9 mouse cellular contexts compared by ENCODE assay signal in the genomic region with DNA sequence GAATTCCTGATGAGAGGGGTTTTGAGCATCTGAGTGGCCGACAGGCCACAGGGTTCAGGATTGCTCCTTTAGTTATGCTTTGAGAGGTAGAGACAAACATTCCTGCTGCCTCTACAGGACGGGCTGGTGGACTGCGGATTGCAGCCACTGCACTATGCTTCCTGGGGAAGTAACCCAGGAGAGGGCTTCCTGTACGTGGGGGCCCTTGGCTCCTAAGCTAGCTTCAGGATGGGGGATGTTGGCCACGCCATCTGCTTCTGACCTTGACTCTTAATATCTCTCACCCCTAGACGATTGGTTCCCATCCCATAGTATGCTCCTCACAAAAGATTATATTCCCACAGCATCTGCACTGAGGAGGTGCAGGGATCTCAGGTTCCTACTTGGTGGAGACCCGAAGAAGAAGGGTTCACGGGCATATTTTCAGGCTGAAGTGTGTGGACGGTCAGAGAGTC. TPM values are rescaled to one million over a fixed set of nuclear protein-coding genes. Genes with fewer than 3 reads are reported as not detected.
DNase-seq lines count a peak whose midpoint lies in the region; ATAC-seq and TF ChIP-seq lines count a peak whose summit lies in the region.
"Had no signal": no experiment of that assay in that cellular context is flagged by ENCODE, and none has a peak within 500 bp of the region (broad histone marks: within the 10 kb centered on the region; RNA-seq: fewer than 3 reads in every experiment).

No protein-coding gene starts in this region.

- no peak for TF ChIP-seq CTCF in kidney, postnatal 0 days (IDR thresholded peaks at IDR 0.05; ENCODE audit: low read depth)

- H3K4me2 ChIP-seq in kidney, postnatal 0 days (ENCODE audit: low read length), result no peak overlapping the region
- H3K4me2 ChIP-seq in embryonic facial prominence, embryonic 13.5 days, result no peak overlapping the region
- H3K4me2 ChIP-seq in liver, embryonic 16.5 days (ENCODE audit: low read depth, low read length), result no peak overlapping the region

- peak overlapping the region; percentile 80 for H3K27ac ChIP-seq in kidney, postnatal 0 days
- H3K27ac ChIP-seq in embryonic facial prominence, embryonic 13.5 days, result peak overlapping the region; percentile 24
- H3K27ac ChIP-seq in liver, embryonic 16.5 days (ENCODE audit: low read length), result peak overlapping the region; percentile 48

- WGBS in kidney, postnatal 0 days, result 58% methylated on average over 9 of the region's 9 CpGs
- 65% methylated on average over 9 of the region's 9 CpGs for WGBS in embryonic facial prominence, embryonic 13.5 days
- 36% methylated on average over 9 of the region's 9 CpGs for WGBS in liver, embryonic 16.5 days (ENCODE audit: insufficient replicate concordance)

- H3K4me3 ChIP-seq in kidney, postnatal 0 days (replicated peaks; ENCODE audit: low read depth, low read length), result no peak overlapping the region
- H3K4me3 ChIP-seq in embryonic facial prominence, embryonic 13.5 days, result no peak overlapping the region
- no peak overlapping the region for H3K4me3 ChIP-seq in liver, embryonic 16.5 days (ENCODE audit: low read depth, low read length)

- H3K9me3 ChIP-seq in kidney, postnatal 0 days (replicated peaks; ENCODE audit: low read length), result no peaks in the 10 kb centered on the region
- H3K9me3 ChIP-seq in embryonic facial prominence, embryonic 13.5 days, result no peaks in the 10 kb centered on the region
- no peaks in the 10 kb centered on the region for H3K9me3 ChIP-seq in liver, embryonic 16.5 days (replicated peaks; ENCODE audit: control insufficient read depth, low read length)

- 0 out of 2 replicates have a peak, but pooled peaks cover 10% of the 10 kb centered on the region for H3K36me3 ChIP-seq in kidney, postnatal 0 days (ENCODE audit: insufficient read depth, low read length)
- H3K36me3 ChIP-seq in embryonic facial prominence, embryonic 13.5 days, result peaks cover 19% of the 10 kb centered on the region
- peaks cover 65% of the 10 kb centered on the region for H3K36me3 ChIP-seq in liver, embryonic 16.5 days (ENCODE audit: control insufficient read depth, insufficient read depth)

- no peaks in the 10 kb centered on the region for H3K27me3 ChIP-seq in kidney, postnatal 0 days (ENCODE audit: insufficient read depth, low read length)
- no peaks in the 10 kb centered on the region for H3K27me3 ChIP-seq in embryonic facial prominence, embryonic 13.5 days
- H3K27me3 ChIP-seq in liver, embryonic 16.5 days (ENCODE audit: control insufficient read depth, insufficient read depth, low read depth, low read length), result no peaks in the 10 kb centered on the region

- no peak overlapping the region for H3K9ac ChIP-seq in kidney, postnatal 0 days (ENCODE audit: low read depth, low read length)
- peak overlapping the region; percentile 6; the same call in 1 of the 2 replicates for H3K9ac ChIP-seq in embryonic facial prominence, embryonic 13.5 days
- H3K9ac ChIP-seq in liver, embryonic 16.5 days (ENCODE audit: low read depth, low read length), result no peak overlapping the region; the same call in 1 of the 2 replicates

- ATAC-seq in kidney, postnatal 0 days (replicated peaks; ENCODE audit: low FRiP score, low read depth), result no peak
- no peak for ATAC-seq in embryonic facial prominence, embryonic 13.5 days (ENCODE audit: insufficient number of reproducible peaks, insufficient read depth, low FRiP score, low TSS enrichment, low read depth)
- 0 out of 2 replicates have a peak, but pooled peaks have one; percentile 25 for ATAC-seq in liver, embryonic 16.5 days (ENCODE audit: low read depth)
- ATAC-seq in frontal cortex, adult (ENCODE audit: low TSS enrichment), result no peak
- ATAC-seq in erythroid progenitor cell, adult 5-6 weeks (replicated peaks; ENCODE audit: low FRiP score, poor library complexity, severe bottlenecking), result no peak

- peak; percentile 37 for DNase-seq in adrenal gland, postnatal 10 days
- no peak for DNase-seq in adrenal gland, adult (ENCODE audit: inconsistent age in 2 of 2, low spot score in 1 of 2)
- peak; percentile 34 for DNase-seq in kidney, postnatal 0 days (ENCODE audit: low spot score)
- no peak for DNase-seq in kidney, adult 11 months
- DNase-seq: gastrocnemius, postnatal 25 days had no signal

- H3K4me1 ChIP-seq in kidney, postnatal 0 days (replicated peaks; ENCODE audit: insufficient read depth, low read length), result peaks cover 26% of the 10 kb centered on the region
- H3K4me1 ChIP-seq in embryonic facial prominence, embryonic 13.5 days, result peaks cover 67% of the 10 kb centered on the region
- H3K4me1 ChIP-seq in liver, embryonic 16.5 days (ENCODE audit: control insufficient read depth, low read depth, low read length), result peaks cover 63% of the 10 kb centered on the region

RNA-seq across cellular contexts. Expression of a gene that starts 18.0 kb away (rescaled TPM):
- total RNA-seq in adrenal gland, postnatal 10 days (2021), result 10 to 100 TPM; 11.1 to 14.7 TPM
- polyA plus RNA-seq in kidney, postnatal 0 days (2015; fragmentation: Nextera tagmentation; extraction: Ambion mirVana), result 35.0 and 37.4 TPM in 2 replicates
- polyA plus RNA-seq in embryonic facial prominence, embryonic 13.5 days (2015; fragmentation: Nextera tagmentation; extraction: Ambion mirVana), result 8.6 and 10.0 TPM in 2 replicates
- polyA plus RNA-seq in liver, embryonic 16.5 days (2015; fragmentation: Nextera tagmentation; extraction: Ambion mirVana), result 7.3 and 8.6 TPM in 2 replicates
- 15.5 and 16.3 TPM in 2 replicates for total RNA-seq in erythroid progenitor cell, adult 5-6 weeks (2015; ENCODE audit: low replicate concordance)
- total RNA-seq in erythroid progenitor cell, adult 5-6 weeks (2017; ENCODE audit: low replicate concordance), result 9.4 and 12.6 TPM in 2 replicates

RNA-seq across cellular contexts. Expression of a gene that starts 21.9 kb away (rescaled TPM):
- 10 to 100 TPM in 1 of 2 experiments, 1 to 10 TPM in 1; 10.0 to 15.0 TPM for total RNA-seq in adrenal gland, postnatal 10 days (2021)
- polyA plus RNA-seq in kidney, postnatal 0 days (2015; fragmentation: Nextera tagmentation; extraction: Ambion mirVana), result 30.6 and 31.5 TPM in 2 replicates
- 42.0 and 43.3 TPM in 2 replicates for polyA plus RNA-seq in embryonic facial prominence, embryonic 13.5 days (2015; fragmentation: Nextera tagmentation; extraction: Ambion mirVana)
- polyA plus RNA-seq in liver, embryonic 16.5 days (2015; fragmentation: Nextera tagmentation; extraction: Ambion mirVana), result 236 and 248 TPM in 2 replicates
- total RNA-seq in erythroid progenitor cell, adult 5-6 weeks (2015; ENCODE audit: low replicate concordance), result 252 and 262 TPM in 2 replicates
- total RNA-seq in erythroid progenitor cell, adult 5-6 weeks (2017; ENCODE audit: low replicate concordance), result 345 and 413 TPM in 2 replicates

RNA-seq across cellular contexts. Expression of a gene that starts 21.9 kb away (rescaled TPM):
- under 1 TPM; 0.39 to 0.45 TPM for total RNA-seq in adrenal gland, postnatal 10 days (2021)
- polyA plus RNA-seq in kidney, postnatal 0 days (2015; fragmentation: Nextera tagmentation; extraction: Ambion mirVana), result 1.8 and 3.3 TPM in 2 replicates
- 0.73 and 0.98 TPM in 2 replicates for polyA plus RNA-seq in embryonic facial prominence, embryonic 13.5 days (2015; fragmentation: Nextera tagmentation; extraction: Ambion mirVana)
- 0.13 and 0.14 TPM in 2 replicates for polyA plus RNA-seq in liver, embryonic 16.5 days (2015; fragmentation: Nextera tagmentation; extraction: Ambion mirVana)
- total RNA-seq in erythroid progenitor cell, adult 5-6 weeks (2015; ENCODE audit: low replicate concordance), result not detected in 2 replicates
- not detected in 2 replicates for total RNA-seq in erythroid progenitor cell, adult 5-6 weeks (2017; ENCODE audit: low replicate concordance)

RNA-seq across cellular contexts. Expression of a gene that starts 42.9 kb away (rescaled TPM):
- total RNA-seq in adrenal gland, postnatal 10 days (2021), result 1,000 to 10,000 TPM; 2,032 to 2,040 TPM
- polyA plus RNA-seq in kidney, postnatal 0 days (2015; fragmentation: Nextera tagmentation; extraction: Ambion mirVana), result 2,883 and 2,906 TPM in 2 replicates
- polyA plus RNA-seq in embryonic facial prominence, embryonic 13.5 days (2015; fragmentation: Nextera tagmentation; extraction: Ambion mirVana), result 1,553 and 1,793 TPM in 2 replicates
- polyA plus RNA-seq in liver, embryonic 16.5 days (2015; fragmentation: Nextera tagmentation; extraction: Ambion mirVana), result 3,514 and 3,691 TPM in 2 replicates
- total RNA-seq in erythroid progenitor cell, adult 5-6 weeks (2015; ENCODE audit: low replicate concordance), result 2,541 and 2,855 TPM in 2 replicates
- 1,910 and 2,502 TPM in 2 replicates for total RNA-seq in erythroid progenitor cell, adult 5-6 weeks (2017; ENCODE audit: low replicate concordance)

Comparison
In these comparisons a context has a peak if more than half of its experiments do, and no peak if none do; other contexts are left out.
1. DNase-seq: peak in adrenal gland, postnatal 10 days (single experiment) and kidney, postnatal 0 days (single experiment); none in adrenal gland, adult (0 of 2) and kidney, adult 11 months (single experiment).
2. H3K27ac ChIP-seq: peak in every context shown above with its lines; median percentile 80 in kidney, postnatal 0 days; 48 in liver, embryonic 16.5 days; 24 in embryonic facial prominence, embryonic 13.5 days.